Mouse (Mus musculus) macrophage (primary cell): ENCODE measurements around the gene Fam228a. TPM values are rescaled to one million over a fixed set of nuclear protein-coding genes. Genes with fewer than 3 reads are reported as not detected.

Experiments
- H3K27ac ChIP-seq: fragments of 350-480 bp; formaldehyde crosslinking; 2 replicates; pipeline ENCODE4 v1.9.0; 2021
- H3K36me3 ChIP-seq: fragments of 350-480 bp; formaldehyde crosslinking; 2 replicates; pipeline ENCODE4 v1.9.0; 2021; ENCODE audit errors: inconsistent target
- H3K4me3 ChIP-seq: fragments of 350-480 bp; formaldehyde crosslinking; 2 replicates; pipeline ENCODE4 v1.9.0; 2021; ENCODE audit errors: inconsistent target
- H3K79me2 ChIP-seq: fragments of 350-480 bp; formaldehyde crosslinking; 2 replicates; pipeline ENCODE4 v1.9.0; 2021; ENCODE audit errors: inconsistent target
- whole genome bisulfite sequencing: methylation state at CpG from one replicate; pipeline ENCODE4 v1.1.7; 2026; ENCODE audit warnings: inconsistent platforms; ENCODE audit not compliant: missing documents; 5-methylcytosine and 5-hydroxymethylcytosine counted together
- polyA plus RNA-seq: library from polyadenylated mRNA; stranded (reverse); fragments of 250-400 nt; gene quantifications from 3 replicates; pipeline ENCODE4 v1.2.4, GENCODE M21; 2018; ENCODE audit warnings: inconsistent platforms

Gene Fam228a
- polyA plus RNA-seq, 1 experiment from 2014 or later, result not detected

GRCm38 (mm10) chr12:4742183-4742582, 4.0 kb upstream of the Fam228a start:
- H3K79me2 ChIP-seq, result no peaks in the 10 kb centered on the region
- no peak overlapping the region for H3K4me3 ChIP-seq
- 91% methylated on average over 3 of the region's 3 CpGs for WGBS
- no peaks in the 10 kb centered on the region for H3K36me3 ChIP-seq
- H3K27ac ChIP-seq, result no peak overlapping the region

- Histone ChIP-seq H3K79me2 (no peaks in the 10 kb centered on the region), H3K36me3 (no peaks in the 10 kb centered on the region), H3K27ac (no peak overlapping the region), H3K4me3 (no peak overlapping the region)
- WGBS, result 45% methylated on average over 7 of the region's 7 CpGs
These were observed 2.6 kb upstream of the Fam228a start for GRCm38 (mm10) chr12:4740823-4741222.

GRCm38 (mm10) chr12:4732332-4732731, 5.9 kb downstream of the Fam228a start:
- 89% methylated on average over 4 of the region's 4 CpGs for WGBS

GRCm38 (mm10) chr12:4731629-4732028, 6.6 kb downstream of the Fam228a start:
- Histone ChIP-seq H3K27ac (no peak overlapping the region), H3K79me2 (no peaks in the 10 kb centered on the region), H3K4me3 (no peak overlapping the region), H3K36me3 (no peaks in the 10 kb centered on the region)
- WGBS, result 91% methylated on average over 4 of the region's 4 CpGs

More at GRCm38 (mm10) chr12:4732332-4732731, 5.9 kb downstream of the Fam228a start:
- no peak overlapping the region for H3K27ac ChIP-seq
- no peaks in the 10 kb centered on the region for H3K79me2 ChIP-seq
- no peaks in the 10 kb centered on the region for H3K36me3 ChIP-seq
- H3K4me3 ChIP-seq, result no peak overlapping the region

GRCm38 (mm10) chr12:4729165-4729564, 9.1 kb downstream of the Fam228a start:
- 87% methylated on average over 3 of the region's 3 CpGs for WGBS
- H3K27ac ChIP-seq, result no peak overlapping the region
- H3K79me2 ChIP-seq, result no peaks in the 10 kb centered on the region
- H3K36me3 ChIP-seq, result no peaks in the 10 kb centered on the region
- no peak overlapping the region for H3K4me3 ChIP-seq

GRCm38 (mm10) chr12:4719762-4720754, 18.2 kb downstream of the Fam228a start:
- H3K27ac ChIP-seq, result no peak overlapping the region
- 80% methylated on average over 16 of the region's 17 CpGs for WGBS
- H3K36me3 ChIP-seq, result no peaks in the 10 kb centered on the region
- no peaks in the 10 kb centered on the region for H3K79me2 ChIP-seq
- H3K4me3 ChIP-seq, result no peak overlapping the region

GRCm38 (mm10) chr12:4719066-4719761, 19.0 kb downstream of the Fam228a start:
- H3K4me3 ChIP-seq, result no peak overlapping the region
- H3K79me2 ChIP-seq, result no peaks in the 10 kb centered on the region
- no peak overlapping the region for H3K27ac ChIP-seq
- 41% methylated on average over 12 of the region's 13 CpGs for WGBS
- no peaks in the 10 kb centered on the region for H3K36me3 ChIP-seq

GRCm38 (mm10) chr12:4717417-4717816, 20.8 kb downstream of the Fam228a start:
- Histone ChIP-seq H3K36me3 (peaks cover 10% of the 10 kb centered on the region; the same call in 1 of the 2 replicates), H3K79me2 (no peaks in the 10 kb centered on the region), H3K27ac (no peak overlapping the region), H3K4me3 (no peak overlapping the region)
- WGBS, result 2% methylated on average over 7 of the region's 7 CpGs

- WGBS, result 93% methylated on average over 10 of the region's 10 CpGs
- H3K79me2 ChIP-seq, result no peaks in the 10 kb centered on the region
- peaks cover 27% of the 10 kb centered on the region for H3K36me3 ChIP-seq
These were observed 22.6 kb downstream of the Fam228a start for GRCm38 (mm10) chr12:4715606-4716005.

GRCm38 (mm10) chr12:4713361-4713760, 24.9 kb downstream of the Fam228a start:
- no peak overlapping the region for H3K27ac ChIP-seq
- H3K79me2 ChIP-seq, result no peaks in the 10 kb centered on the region
- 96% methylated on average over 4 of the region's 4 CpGs for WGBS
- peaks cover 50% of the 10 kb centered on the region for H3K36me3 ChIP-seq
- H3K4me3 ChIP-seq, result no peak overlapping the region

More at GRCm38 (mm10) chr12:4715606-4716005, 22.6 kb downstream of the Fam228a start:
- no peak overlapping the region for H3K27ac ChIP-seq
- H3K4me3 ChIP-seq, result no peak overlapping the region

- H3K4me3 ChIP-seq, result no peak overlapping the region
- peaks cover 75% of the 10 kb centered on the region for H3K36me3 ChIP-seq
- WGBS, result 88% methylated on average over 5 of the region's 7 CpGs
- no peaks in the 10 kb centered on the region for H3K79me2 ChIP-seq
- no peak overlapping the region for H3K27ac ChIP-seq
These were observed 28.3 kb downstream of the Fam228a start for GRCm38 (mm10) chr12:4709926-4710325.

- no peak overlapping the region for H3K4me3 ChIP-seq
- peaks cover 75% of the 10 kb centered on the region for H3K36me3 ChIP-seq
- no peak overlapping the region for H3K27ac ChIP-seq
- H3K79me2 ChIP-seq, result no peaks in the 10 kb centered on the region
- WGBS, result 96% methylated on average over 8 of the region's 8 CpGs
These were observed 29.2 kb downstream of the Fam228a start for GRCm38 (mm10) chr12:4708881-4709604.

- Histone ChIP-seq H3K27ac (no peak overlapping the region), H3K36me3 (peaks cover 74% of the 10 kb centered on the region), H3K79me2 (no peaks in the 10 kb centered on the region), H3K4me3 (no peak overlapping the region)
- 84% methylated on average over 4 of the region's 4 CpGs for WGBS
These were observed 29.9 kb downstream of the Fam228a start for GRCm38 (mm10) chr12:4708296-4708695.

- H3K36me3 ChIP-seq, result peaks cover 70% of the 10 kb centered on the region
- WGBS, result 70% methylated on average over 14 of the region's 14 CpGs
These were observed 30.7 kb downstream of the Fam228a start for GRCm38 (mm10) chr12:4707488-4708017.

More at GRCm38 (mm10) chr12:4707488-4708017, 30.7 kb downstream of the Fam228a start:
- H3K4me3 ChIP-seq, result no peak overlapping the region
- H3K79me2 ChIP-seq, result no peaks in the 10 kb centered on the region
- no peak overlapping the region for H3K27ac ChIP-seq
